Comparison of ENCODE assay signal across 22 mouse cellular contexts in genomic region chr19:53532676-53533075, GRCm38 (mm10). TPM values are rescaled to one million over a fixed set of nuclear protein-coding genes. Genes with fewer than 3 reads are reported as not detected.
DNase-seq lines count a peak whose midpoint lies in the region; ATAC-seq and TF ChIP-seq lines count a peak whose summit lies in the region.
"Had no signal": no experiment of that assay in that cellular context is flagged by ENCODE, and none has a peak within 500 bp of the region (broad histone marks: within the 10 kb centered on the region; RNA-seq: fewer than 3 reads in every experiment).

No protein-coding gene starts in this region.

- no peaks in the 10 kb centered on the region for H3K27me3 ChIP-seq in cerebellum, adult 2 months (ENCODE audit: control insufficient read depth, insufficient read depth, low read length)
- no peaks in the 10 kb centered on the region for H3K27me3 ChIP-seq in heart, embryonic 14.5 days (ENCODE audit: control insufficient read depth, insufficient read depth, low read length)
- H3K27me3 ChIP-seq in kidney, embryonic 15.5 days, result peaks cover 14% of the 10 kb centered on the region; the same call in 1 of the 2 replicates

- 12% methylated on average over 6 of the region's 6 CpGs for WGBS in cerebellum, adult 2 months
- whole genome bisulfite sequencing in heart, embryonic 14.5 days, result 73% methylated on average over 6 of the region's 6 CpGs
- WGBS in kidney, embryonic 15.5 days, result 10% methylated on average over 6 of the region's 6 CpGs

- peak overlapping the region; percentile 79 for H3K27ac ChIP-seq in cerebellum, adult 2 months (ENCODE audit: insufficient read depth, low read length)
- no peak overlapping the region for H3K27ac ChIP-seq in heart, embryonic 14.5 days (replicated peaks in 1 of 2; ENCODE audit: control insufficient read depth in 1 of 2, insufficient read depth in 1 of 2, low read depth in 2 of 2, low read length in 2 of 2)
- H3K27ac ChIP-seq in kidney, embryonic 15.5 days, result peak overlapping the region; percentile 48; the same call in 1 of the 2 replicates
- H3K27ac ChIP-seq: embryonic facial prominence, embryonic 13.5 days; forebrain, embryonic 13.5 days; limb, embryonic 10.5 days; liver, embryonic 15.5 days; lung, embryonic 15.5 days; neural tube, embryonic 13.5 days; stomach, embryonic 15.5 days had no signal

- H3K36me3 ChIP-seq in heart, embryonic 14.5 days (ENCODE audit: control insufficient read depth, insufficient read depth, low read length), result peaks cover 33% of the 10 kb centered on the region
- H3K36me3 ChIP-seq in kidney, embryonic 15.5 days, result peaks cover 14% of the 10 kb centered on the region
- H3K36me3 ChIP-seq: embryonic facial prominence, embryonic 13.5 days; liver, embryonic 15.5 days; lung, embryonic 15.5 days; neural tube, embryonic 13.5 days; stomach, embryonic 15.5 days had no signal

- no peak for TF ChIP-seq CTCF in cerebellum, adult 2 months (IDR thresholded peaks at IDR 0.05; ENCODE audit: borderline replicate concordance, insufficient read depth, low read depth, low read length)

- DNase-seq in cerebellum, adult 2 months, result peak in 1 of 2 experiments; percentile 42
- DNase-seq in cerebellum, adult 11-12 months, result no peak
- no peak for DNase-seq in heart, adult 9 months (ENCODE audit: low spot score in 2 of 2)
- no peak for DNase-seq in kidney, postnatal 25 days
- peak; percentile 55 for DNase-seq in 3T3-L1 (ENCODE audit: low read depth, low spot score)
- DNase-seq in neural tube, embryonic 10.5 days (ENCODE audit: extremely low spot score, low spot score), result no peak
- DNase-seq: gastrocnemius, postnatal 36 days; liver; lung, postnatal 36 days; midbrain, embryonic 14.5 days; right cerebral cortex, postnatal 4 days; thymus, postnatal 25 days had no signal

- no peak for TF ChIP-seq POLR2A in cerebellum, adult 2 months (IDR thresholded peaks at IDR 0.05; ENCODE audit: borderline replicate concordance, insufficient read depth, low read length)

- H3K9me3 ChIP-seq in heart, embryonic 14.5 days (ENCODE audit: control insufficient read depth, low read length), result no peaks in the 10 kb centered on the region
- H3K9me3 ChIP-seq in kidney, embryonic 15.5 days (replicated peaks), result no peaks in the 10 kb centered on the region
- H3K9me3 ChIP-seq: embryonic facial prominence, embryonic 13.5 days; forebrain, embryonic 13.5 days; limb, embryonic 10.5 days; liver, embryonic 15.5 days; lung, embryonic 15.5 days; megakaryocyte, embryonic 14.5 days; neural tube, embryonic 13.5 days; stomach, embryonic 15.5 days had no signal

- H3K4me2 ChIP-seq in heart, embryonic 14.5 days (ENCODE audit: low read length), result peak overlapping the region; percentile 95
- H3K4me2 ChIP-seq in kidney, embryonic 15.5 days, result peak overlapping the region; percentile 81
- H3K4me2 ChIP-seq: embryonic facial prominence, embryonic 13.5 days; forebrain, embryonic 13.5 days; liver, embryonic 15.5 days; lung, embryonic 15.5 days; neural tube, embryonic 13.5 days; stomach, embryonic 15.5 days had no signal

- no peak for ATAC-seq in heart, embryonic 14.5 days (ENCODE audit: insufficient number of reproducible peaks, insufficient read depth, low FRiP score, low read depth)
- no peak for ATAC-seq in kidney, embryonic 15.5 days (replicated peaks; ENCODE audit: low FRiP score)
- ATAC-seq: forebrain, embryonic 13.5 days had no signal

- H3K4me3 ChIP-seq in cerebellum, adult 2 months (replicated peaks; ENCODE audit: insufficient read depth, low read depth, low read length), result peak overlapping the region; percentile 71
- H3K4me3 ChIP-seq in heart, embryonic 14.5 days (ENCODE audit: control insufficient read depth in 1 of 2, insufficient read depth in 1 of 2, low read depth in 1 of 2, low read length in 2 of 2), result no peak overlapping the region
- H3K4me3 ChIP-seq in kidney, embryonic 15.5 days (replicated peaks), result no peak overlapping the region
- H3K4me3 ChIP-seq: embryonic facial prominence, embryonic 13.5 days; forebrain, embryonic 13.5 days; limb, embryonic 10.5 days; liver, embryonic 15.5 days; lung, embryonic 15.5 days; megakaryocyte, embryonic 14.5 days; neural tube, embryonic 13.5 days; stomach, embryonic 15.5 days had no signal

- H3K4me1 ChIP-seq in cerebellum, adult 2 months (ENCODE audit: control insufficient read depth, insufficient read depth, low read length), result peaks cover 26% of the 10 kb centered on the region
- H3K4me1 ChIP-seq in heart, embryonic 14.5 days (ENCODE audit: control insufficient read depth in 2 of 2, insufficient read depth in 2 of 2, low read length in 2 of 2), result peaks cover 29% of the 10 kb centered on the region in 2 experiments
- H3K4me1 ChIP-seq in kidney, embryonic 15.5 days, result peaks cover 56% of the 10 kb centered on the region

- no peak overlapping the region for H3K9ac ChIP-seq in heart, embryonic 14.5 days (ENCODE audit: low read length)
- H3K9ac ChIP-seq in kidney, embryonic 15.5 days, result no peak overlapping the region
- H3K9ac ChIP-seq: forebrain, embryonic 13.5 days; liver, embryonic 15.5 days; lung, embryonic 15.5 days; neural tube, embryonic 13.5 days; stomach, embryonic 15.5 days had no signal

RNA-seq across cellular contexts. Expression of gene Dusp5, which starts 3.8 kb away (rescaled TPM):
- 80.4 and 87.9 TPM in 2 replicates for polyA plus RNA-seq in cerebellum, adult 2 months (2012; rRNA removed)
- 6.7 and 7.4 TPM in 2 replicates for polyA plus RNA-seq in heart, embryonic 14.5 days (2014; fragmentation: Nextera tagmentation; extraction: Ambion mirVana)
- 11.0 and 11.1 TPM in 2 replicates for polyA plus RNA-seq in kidney, embryonic 15.5 days (2015; fragmentation: Nextera tagmentation; extraction: Ambion mirVana)

RNA-seq across cellular contexts. Expression of gene Nutf2-ps1, which starts 56.2 kb away (rescaled TPM):
- polyA plus RNA-seq in cerebellum, adult 2 months (2012; rRNA removed), result 17.0 and 17.3 TPM in 2 replicates
- 276 and 280 TPM in 2 replicates for polyA plus RNA-seq in heart, embryonic 14.5 days (2014; fragmentation: Nextera tagmentation; extraction: Ambion mirVana)
- polyA plus RNA-seq in kidney, embryonic 15.5 days (2015; fragmentation: Nextera tagmentation; extraction: Ambion mirVana), result 381 and 430 TPM in 2 replicates

Comparison
In these comparisons a context has a peak if more than half of its experiments do, and no peak if none do; other contexts are left out.
1. H3K27ac ChIP-seq: peak in cerebellum, adult 2 months (single experiment) and kidney, embryonic 15.5 days (single experiment); none in heart, embryonic 14.5 days (0 of 2).
2. RNA of gene Nutf2-ps1, which starts 56.2 kb away (polyA plus RNA-seq): 381 to 430 TPM in kidney, embryonic 15.5 days and 276 to 280 TPM in heart, embryonic 14.5 days; 17.0 to 17.3 TPM in cerebellum, adult 2 months; every median in the first group is over 10 times any median in the second.